Mouse (Mus musculus): ENCODE measurements around the gene Sars.

The Sars gene

GRCm38 (mm10) chr3:108424944-108425623 is 19.9 kb downstream of the Sars start:
- DNase-seq (ENCODE audit: low read depth, low spot score) = no peak

GRCm38 (mm10) chr3:108423844-108424801 is 20.9 kb downstream of the Sars start:
- no peak for DNase-seq (ENCODE audit: low read depth, low spot score)

GRCm38 (mm10) chr3:108423006-108423405 is 22.0 kb downstream of the Sars start:
- DNase-seq (ENCODE audit: low read depth, low spot score) = no peak

- DNase-seq (ENCODE audit: low read depth, low spot score) = no peak
Measured at GRCm38 (mm10) chr3:108415831-108416223, 29.2 kb downstream of the Sars start.

- DNase-seq (ENCODE audit: low read depth, low spot score) = no peak
Measured at GRCm38 (mm10) chr3:108414857-108415830, 29.9 kb downstream of the Sars start, which contains the start of gene Celsr2. Gene Celsr2, minus strand, starts transcription at chr3:108415552.

- DNase-seq (ENCODE audit: low read depth, low spot score) = no peak
Measured at GRCm38 (mm10) chr3:108413634-108414360, 31.2 kb downstream of the Sars start.

GRCm38 (mm10) chr3:108411754-108412121 is 33.3 kb downstream of the Sars start:
- no peak for DNase-seq (ENCODE audit: low read depth, low spot score)

GRCm38 (mm10) chr3:108411026-108411753 is 33.8 kb downstream of the Sars start:
- no peak for DNase-seq (ENCODE audit: low read depth, low spot score)

- no peak for DNase-seq (ENCODE audit: low read depth, low spot score)
Measured at GRCm38 (mm10) chr3:108410359-108410714, 34.7 kb downstream of the Sars start.

GRCm38 (mm10) chr3:108409656-108410358 is 35.2 kb downstream of the Sars start:
- no peak for DNase-seq (ENCODE audit: low read depth, low spot score)

GRCm38 (mm10) chr3:108408517-108409008 is 36.4 kb downstream of the Sars start:
- no peak for DNase-seq (ENCODE audit: low read depth, low spot score)

GRCm38 (mm10) chr3:108406306-108406885 is 38.6 kb downstream of the Sars start:
- no peak for DNase-seq (ENCODE audit: low read depth, low spot score)

GRCm38 (mm10) chr3:108405536-108406305 is 39.3 kb downstream of the Sars start:
- no peak for DNase-seq (ENCODE audit: low read depth, low spot score)

GRCm38 (mm10) chr3:108402528-108402920 is 42.5 kb downstream of the Sars start:
- no peak for DNase-seq (ENCODE audit: low read depth, low spot score)

GRCm38 (mm10) chr3:108401692-108402527 is 43.1 kb downstream of the Sars start:
- DNase-seq (ENCODE audit: low read depth, low spot score) = peak; percentile 41

GRCm38 (mm10) chr3:108400442-108400841 is 44.6 kb downstream of the Sars start:
- no peak for DNase-seq (ENCODE audit: low read depth, low spot score)

GRCm38 (mm10) chr3:108398281-108398680 is 46.7 kb downstream of the Sars start:
- DNase-seq (ENCODE audit: low read depth, low spot score) = no peak
